Mouse (Mus musculus): ENCODE measurements around the gene Pdk2. TPM values are rescaled to one million over a fixed set of nuclear protein-coding genes. Genes with fewer than 3 reads are reported as not detected.

The Pdk2 gene
- polyA plus RNA-seq, 1 experiment from 2014 or later: 94.7 TPM

GRCm38 (mm10) chr11:95072136-95072535, 31.0 kb upstream of the Pdk2 start:
- Histone ChIP-seq H3K9me3 (replicated peaks; ENCODE audit: low read length) (no peaks in the 10 kb centered on the region), H3K27ac (no peak overlapping the region), H3K9ac (ENCODE audit: low read depth, low read length) (no peak overlapping the region), H3K4me2 (ENCODE audit: low read length) (0 out of 2 replicates have a peak overlapping the region, but pooled peaks have one; percentile 2), H3K4me1 (replicated peaks; ENCODE audit: insufficient read depth, low read length) (peaks cover 43% of the 10 kb centered on the region), H3K27me3 (ENCODE audit: insufficient read depth, low read length) (no peaks in the 10 kb centered on the region), H3K4me3 (replicated peaks; ENCODE audit: low read depth, low read length) (no peak overlapping the region), H3K36me3 (ENCODE audit: insufficient read depth, low read length) (no peaks in the 10 kb centered on the region)
- WGBS: 58% methylated on average over 8 of the region's 8 CpGs
- no peak for TF ChIP-seq CTCF (IDR thresholded peaks at IDR 0.05; ENCODE audit: low read depth)
- no peak for DNase-seq (ENCODE audit: low spot score)
- ATAC-seq (replicated peaks; ENCODE audit: low FRiP score, low read depth): no peak

- TF ChIP-seq CTCF (IDR thresholded peaks at IDR 0.05; ENCODE audit: low read depth): no peak
- peak overlapping the region; percentile 2; the same call in 1 of the 2 replicates for H3K4me2 ChIP-seq (ENCODE audit: low read length)
Observed at GRCm38 (mm10) chr11:95071266-95071665, 30.1 kb upstream of the Pdk2 start.

GRCm38 (mm10) chr11:95070140-95071107, 29.3 kb upstream of the Pdk2 start:
- Histone ChIP-seq H3K36me3 (ENCODE audit: insufficient read depth, low read length) (0 out of 2 replicates have a peak, but pooled peaks cover 9% of the 10 kb centered on the region), H3K4me1 (replicated peaks; ENCODE audit: insufficient read depth, low read length) (peaks cover 38% of the 10 kb centered on the region), H3K27ac (0 out of 2 replicates have a peak overlapping the region, but pooled peaks have one; percentile 0), H3K4me2 (ENCODE audit: low read length) (no peak overlapping the region), H3K4me3 (replicated peaks; ENCODE audit: low read depth, low read length) (no peak overlapping the region), H3K9ac (ENCODE audit: low read depth, low read length) (no peak overlapping the region), H3K9me3 (replicated peaks; ENCODE audit: low read length) (no peaks in the 10 kb centered on the region), H3K27me3 (ENCODE audit: insufficient read depth, low read length) (no peaks in the 10 kb centered on the region)
- 64% methylated on average over 8 of the region's 8 CpGs for WGBS
- no peak for ATAC-seq (replicated peaks; ENCODE audit: low FRiP score, low read depth)
- no peak for DNase-seq (ENCODE audit: low spot score)
- no peak for TF ChIP-seq CTCF (IDR thresholded peaks at IDR 0.05; ENCODE audit: low read depth)

More at GRCm38 (mm10) chr11:95071266-95071665, 30.1 kb upstream of the Pdk2 start:
- no peak overlapping the region for H3K9ac ChIP-seq (ENCODE audit: low read depth, low read length)
- H3K36me3 ChIP-seq (ENCODE audit: insufficient read depth, low read length): 0 out of 2 replicates have a peak, but pooled peaks cover 4% of the 10 kb centered on the region
- no peak overlapping the region for H3K4me3 ChIP-seq (replicated peaks; ENCODE audit: low read depth, low read length)
- no peaks in the 10 kb centered on the region for H3K27me3 ChIP-seq (ENCODE audit: insufficient read depth, low read length)
- ATAC-seq (replicated peaks; ENCODE audit: low FRiP score, low read depth) (no peak), DNase-seq (ENCODE audit: low spot score) (peak; percentile 76)
- H3K4me1 ChIP-seq (replicated peaks; ENCODE audit: insufficient read depth, low read length): peaks cover 43% of the 10 kb centered on the region
- WGBS: 43% methylated on average over 7 of the region's 7 CpGs
- H3K27ac ChIP-seq: no peak overlapping the region
- no peaks in the 10 kb centered on the region for H3K9me3 ChIP-seq (replicated peaks; ENCODE audit: low read length)

GRCm38 (mm10) chr11:95069226-95069957, 28.2 kb upstream of the Pdk2 start:
- H3K4me3 ChIP-seq (replicated peaks; ENCODE audit: low read depth, low read length): no peak overlapping the region
- TF ChIP-seq CTCF (IDR thresholded peaks at IDR 0.05; ENCODE audit: low read depth): no peak
- H3K4me1 ChIP-seq (replicated peaks; ENCODE audit: insufficient read depth, low read length): peaks cover 28% of the 10 kb centered on the region
- no peak overlapping the region for H3K4me2 ChIP-seq (ENCODE audit: low read length)
- H3K27me3 ChIP-seq (ENCODE audit: insufficient read depth, low read length): no peaks in the 10 kb centered on the region
- H3K9me3 ChIP-seq (replicated peaks; ENCODE audit: low read length): no peaks in the 10 kb centered on the region
- no peak overlapping the region for H3K27ac ChIP-seq
- DNase-seq (ENCODE audit: low spot score): no peak
- H3K36me3 ChIP-seq (ENCODE audit: insufficient read depth, low read length): 0 out of 2 replicates have a peak, but pooled peaks cover 12% of the 10 kb centered on the region
- 90% methylated on average over 10 of the region's 10 CpGs for WGBS
- ATAC-seq (replicated peaks; ENCODE audit: low FRiP score, low read depth): no peak
- no peak overlapping the region for H3K9ac ChIP-seq (ENCODE audit: low read depth, low read length)

GRCm38 (mm10) chr11:95056768-95057501, 15.8 kb upstream of the Pdk2 start:
- H3K4me1 ChIP-seq (replicated peaks; ENCODE audit: insufficient read depth, low read length): no peaks in the 10 kb centered on the region
- H3K36me3 ChIP-seq (ENCODE audit: insufficient read depth, low read length): peaks cover 45% of the 10 kb centered on the region
- H3K9me3 ChIP-seq (replicated peaks; ENCODE audit: low read length): no peaks in the 10 kb centered on the region
- H3K4me2 ChIP-seq (ENCODE audit: low read length): no peak overlapping the region
- H3K4me3 ChIP-seq (replicated peaks; ENCODE audit: low read depth, low read length): no peak overlapping the region
- no peaks in the 10 kb centered on the region for H3K27me3 ChIP-seq (ENCODE audit: insufficient read depth, low read length)
- ATAC-seq (replicated peaks; ENCODE audit: low FRiP score, low read depth) (peak; percentile 43; the same call in 1 of the 2 replicates), DNase-seq (ENCODE audit: low spot score) (no peak)
- WGBS: 47% methylated on average over 19 of the region's 19 CpGs
- H3K27ac ChIP-seq: no peak overlapping the region
- no peak overlapping the region for H3K9ac ChIP-seq (ENCODE audit: low read depth, low read length)
- TF ChIP-seq CTCF (IDR thresholded peaks at IDR 0.05; ENCODE audit: low read depth): no peak

Data from kidney, postnatal 0 days (tissue).